Mouse (Mus musculus) limb, embryonic 13.5 days (tissue): ENCODE results near the gene Ccdc28a. TPM values are rescaled to one million over a fixed set of nuclear protein-coding genes. Genes with fewer than 3 reads are reported as not detected.

Experiments
- ATAC-seq: fragments of 200-750 bp; cut with Nextera tagmentation; 2 replicates; pipeline ENCODE4 v1.8.0; 2017; ENCODE audit warnings: low read depth, moderate number of reproducible peaks, moderate TSS enrichment; ENCODE audit not compliant: low FRiP score
- H3K27ac ChIP-seq: fragments of 300-500 bp; sonication (generic); 2 replicates; pipeline ENCODE4 v1.5.1; 2015; ENCODE audit warnings: inconsistent platforms, mild to moderate bottlenecking, moderate library complexity
- H3K27me3 ChIP-seq: fragments of 300-500 bp; sonication (generic); 2 replicates; pipeline ENCODE4 v1.6.1; 2015; ENCODE audit warnings: mild to moderate bottlenecking, inconsistent platforms
- H3K36me3 ChIP-seq: fragments of 300-500 bp; sonication (generic); 2 replicates; pipeline ENCODE4 v1.6.1; 2015; ENCODE audit warnings: inconsistent platforms, mild to moderate bottlenecking, moderate library complexity
- H3K4me1 ChIP-seq: fragments of 300-500 bp; sonication (generic); 2 replicates; pipeline ENCODE4 v1.6.1; 2015; ENCODE audit warnings: inconsistent platforms
- H3K4me2 ChIP-seq: fragments of 300-500 bp; sonication (generic); replicated peaks from 2 replicates; pipeline ENCODE4 v1.6.1; 2015; ENCODE audit warnings: inconsistent platforms, mild to moderate bottlenecking, moderate library complexity
- H3K4me3 ChIP-seq: fragments of 300-500 bp; sonication (generic); 2 replicates; pipeline ENCODE4 v1.5.1; 2015; ENCODE audit warnings: moderate library complexity, mild to moderate bottlenecking, inconsistent platforms
- H3K9ac ChIP-seq: fragments of 300-500 bp; sonication (generic); 2 replicates; pipeline ENCODE4 v1.6.1; 2015; ENCODE audit warnings: mild to moderate bottlenecking, inconsistent platforms
- H3K9me3 ChIP-seq: fragments of 300-500 bp; sonication (generic); 2 replicates; pipeline ENCODE4 v1.6.1; 2016; ENCODE audit warnings: inconsistent platforms
- WGBS: fragments of 180-500 bp; shearing (Covaris S2); methylation state at CpG from one replicate; pipeline ENCODE4 v1.1.7; 2015; 5-methylcytosine and 5-hydroxymethylcytosine counted together
- polyA plus RNA-seq: library from polyadenylated mRNA; unstranded; fragments of >200 nt; fragmentation: Nextera tagmentation; extraction: Ambion mirVana; gene quantifications from 2 replicates; pipeline ENCODE4 v1.2.1, GENCODE M21; 2015

Ccdc28a gene
- polyA plus RNA-seq, 1 experiment from 2014 or later = 9.3 TPM

DNA sequence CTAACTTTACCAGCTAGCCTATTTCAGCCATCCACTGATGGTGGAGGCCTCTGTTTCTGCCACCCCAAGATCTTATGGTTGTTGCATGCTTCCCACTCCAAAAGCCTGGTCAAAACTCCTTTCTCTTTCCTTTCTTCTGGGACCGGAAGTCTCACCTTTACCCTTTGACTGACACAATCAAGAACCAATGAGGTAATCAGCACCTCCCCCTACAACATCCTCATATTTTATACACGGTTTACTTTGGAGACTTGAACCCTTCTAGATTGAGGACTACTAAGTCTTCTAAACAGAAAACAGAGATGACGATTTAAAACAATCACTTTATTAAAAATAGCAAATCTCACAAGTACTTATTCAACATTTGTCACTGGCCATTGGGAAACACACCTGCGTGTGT is 21.4 kb downstream of the Ccdc28a start:
- ATAC-seq = no peak

DNA sequence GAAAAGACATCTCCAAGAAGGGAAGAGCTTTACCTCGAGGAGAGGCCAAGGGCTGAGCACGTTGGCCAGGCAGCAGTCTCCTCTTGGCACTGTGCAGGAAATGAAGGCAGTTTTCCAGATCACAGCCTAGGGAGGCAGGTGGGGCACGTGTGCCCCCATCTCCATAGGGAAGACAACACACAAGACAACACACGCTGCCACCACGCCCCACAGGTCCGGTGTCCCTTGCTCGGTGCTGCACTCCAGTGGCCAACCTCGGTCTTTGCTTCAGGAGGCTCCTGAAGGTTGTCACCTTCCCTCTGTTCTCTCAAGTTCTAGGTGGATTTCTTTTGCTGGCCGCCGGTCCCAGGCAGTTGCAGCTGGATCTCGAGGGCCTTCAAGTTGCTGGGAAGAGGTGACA is 24.1 kb downstream of the Ccdc28a start, which contains the start of gene Ect2l:
Gene Ect2l, minus strand, starts transcription at position 165 of the 400 bp plus-strand sequence.
- Histone ChIP-seq H3K27me3 (no peaks in the 10 kb centered on the region), H3K9me3 (no peaks in the 10 kb centered on the region), H3K9ac (no peak within 1 kb of the TSS), H3K4me3 (no peak within 1 kb of the TSS), H3K4me2 (peak within 1 kb of the TSS; percentile 44), H3K27ac (no peak within 1 kb of the TSS), H3K36me3 (no peaks in the 10 kb centered on the region), H3K4me1 (peaks cover 4% of the 10 kb centered on the region; the same call in 1 of the 2 replicates)
- 13% methylated on average over 11 of the region's 11 CpGs for WGBS
- no peak for ATAC-seq

More for the DNA sequence above, 21.4 kb downstream of the Ccdc28a start:
- no peaks in the 10 kb centered on the region for H3K9me3 ChIP-seq
- no peak overlapping the region for H3K4me2 ChIP-seq
- H3K27ac ChIP-seq = peak overlapping the region; percentile 22; the same call in 1 of the 2 replicates
- no peak overlapping the region for H3K9ac ChIP-seq
- H3K27me3 ChIP-seq = no peaks in the 10 kb centered on the region
- H3K36me3 ChIP-seq = no peaks in the 10 kb centered on the region
- WGBS = 76% methylated on average over 4 of the region's 4 CpGs
- no peak overlapping the region for H3K4me3 ChIP-seq
- H3K4me1 ChIP-seq = peaks cover 4% of the 10 kb centered on the region; the same call in 1 of the 2 replicates

DNA sequence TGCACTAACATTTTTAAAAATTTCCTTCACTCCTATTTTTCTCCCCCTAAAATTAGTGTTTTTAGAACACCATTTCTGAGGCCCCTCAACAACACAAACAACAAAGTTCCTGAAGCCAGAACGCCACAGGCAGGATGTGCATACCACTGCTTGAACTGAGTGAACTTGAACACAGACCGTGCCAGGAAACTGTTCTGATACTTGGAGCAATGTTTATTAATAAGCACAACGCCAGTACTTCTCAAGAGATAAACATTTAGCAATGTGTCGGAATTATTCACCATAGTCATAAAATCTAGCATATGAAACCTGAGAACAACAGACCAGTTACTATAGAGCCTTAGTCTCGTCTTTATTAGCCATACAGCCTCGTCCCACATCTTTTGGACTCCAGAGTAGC is 24.7 kb downstream of the Ccdc28a start:
- peaks cover 4% of the 10 kb centered on the region; the same call in 1 of the 2 replicates for H3K4me1 ChIP-seq
- ATAC-seq = no peak

DNA sequence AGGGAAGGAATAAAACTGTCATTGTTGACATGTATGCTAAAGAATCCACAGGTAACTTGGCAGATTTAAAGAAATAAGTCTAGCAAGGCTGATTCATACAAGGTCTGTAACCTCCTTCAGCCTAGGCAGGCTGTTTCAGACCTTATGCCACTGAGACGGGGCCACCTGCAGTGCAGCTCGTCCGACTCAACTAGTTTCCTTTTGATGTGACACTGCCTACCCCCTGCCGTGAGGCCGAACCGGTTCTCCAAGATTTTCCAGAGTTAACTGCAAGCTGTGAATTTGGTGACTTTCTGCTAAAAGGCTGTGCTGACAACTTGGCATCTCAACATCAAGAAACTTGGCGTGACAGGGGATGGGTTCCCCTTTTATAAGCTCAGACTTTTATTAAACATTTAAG is 30.7 kb downstream of the Ccdc28a start:
- Histone ChIP-seq H3K4me1 (0 out of 2 replicates have a peak, but pooled peaks cover 6% of the 10 kb centered on the region), H3K27ac (no peak overlapping the region), H3K27me3 (no peaks in the 10 kb centered on the region), H3K4me2 (no peak overlapping the region), H3K36me3 (no peaks in the 10 kb centered on the region), H3K4me3 (no peak overlapping the region), H3K9me3 (no peaks in the 10 kb centered on the region), H3K9ac (no peak overlapping the region)
- ATAC-seq = no peak
- 9% methylated on average over 7 of the region's 7 CpGs for WGBS

More for the DNA sequence above, 24.7 kb downstream of the Ccdc28a start:
- Histone ChIP-seq H3K27me3 (no peaks in the 10 kb centered on the region), H3K4me3 (no peak overlapping the region), H3K4me2 (no peak overlapping the region), H3K9ac (no peak overlapping the region), H3K9me3 (no peaks in the 10 kb centered on the region), H3K27ac (no peak overlapping the region), H3K36me3 (no peaks in the 10 kb centered on the region)
- 59% methylated on average over 6 of the region's 6 CpGs for WGBS

DNA sequence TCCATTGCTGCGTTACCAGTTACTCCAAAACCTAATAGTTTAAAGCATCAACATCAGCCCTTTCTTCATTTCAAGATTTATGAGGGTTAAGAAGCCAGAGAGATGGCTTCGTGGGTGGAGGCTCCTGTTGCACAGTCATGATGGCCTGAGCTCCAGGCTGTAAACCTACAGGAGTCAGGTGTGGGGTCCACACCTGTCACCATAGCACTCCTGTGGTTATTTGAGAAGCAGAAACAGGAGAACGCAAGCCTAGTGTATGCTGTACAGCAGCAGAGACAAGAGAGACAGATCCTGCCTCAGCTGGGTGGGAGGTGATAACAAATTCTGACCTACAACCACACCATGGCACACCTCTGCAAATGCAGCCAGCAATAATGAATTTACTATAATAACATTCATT is 32.4 kb downstream of the Ccdc28a start:
- 53% methylated on average over 3 of the region's 3 CpGs for WGBS
- Histone ChIP-seq H3K27me3 (no peaks in the 10 kb centered on the region), H3K36me3 (no peaks in the 10 kb centered on the region), H3K27ac (no peak overlapping the region), H3K9ac (no peak overlapping the region), H3K4me2 (no peak overlapping the region), H3K9me3 (no peaks in the 10 kb centered on the region), H3K4me3 (no peak overlapping the region), H3K4me1 (0 out of 2 replicates have a peak, but pooled peaks cover 6% of the 10 kb centered on the region)
- no peak for ATAC-seq

DNA sequence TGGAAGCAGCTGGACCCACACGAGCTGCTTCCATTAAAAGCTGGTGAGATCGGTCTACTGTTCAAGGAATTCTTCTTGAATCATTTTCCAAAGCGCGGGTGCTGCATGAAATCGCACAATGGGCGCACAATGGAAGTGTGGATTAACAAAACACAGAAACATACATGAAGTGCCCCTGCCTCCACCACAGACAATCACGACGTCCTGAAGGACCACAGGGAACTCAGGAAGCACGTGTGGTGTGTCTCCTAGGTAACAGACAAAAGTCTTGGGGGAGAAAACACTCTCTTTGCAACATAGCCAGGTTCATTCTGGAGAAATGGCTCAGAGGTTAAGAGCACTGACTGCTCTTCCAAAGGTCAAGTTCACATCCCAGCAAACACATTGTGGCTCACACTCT is 34.1 kb downstream of the Ccdc28a start:
- H3K36me3 ChIP-seq = no peaks in the 10 kb centered on the region
- no peak overlapping the region for H3K4me2 ChIP-seq
- H3K27ac ChIP-seq = no peak overlapping the region
- H3K27me3 ChIP-seq = no peaks in the 10 kb centered on the region
- 79% methylated on average over 9 of the region's 9 CpGs for WGBS
- H3K9ac ChIP-seq = no peak overlapping the region
- no peaks in the 10 kb centered on the region for H3K9me3 ChIP-seq
- H3K4me3 ChIP-seq = no peak overlapping the region
- H3K4me1 ChIP-seq = 0 out of 2 replicates have a peak, but pooled peaks cover 6% of the 10 kb centered on the region
- no peak for ATAC-seq

DNA sequence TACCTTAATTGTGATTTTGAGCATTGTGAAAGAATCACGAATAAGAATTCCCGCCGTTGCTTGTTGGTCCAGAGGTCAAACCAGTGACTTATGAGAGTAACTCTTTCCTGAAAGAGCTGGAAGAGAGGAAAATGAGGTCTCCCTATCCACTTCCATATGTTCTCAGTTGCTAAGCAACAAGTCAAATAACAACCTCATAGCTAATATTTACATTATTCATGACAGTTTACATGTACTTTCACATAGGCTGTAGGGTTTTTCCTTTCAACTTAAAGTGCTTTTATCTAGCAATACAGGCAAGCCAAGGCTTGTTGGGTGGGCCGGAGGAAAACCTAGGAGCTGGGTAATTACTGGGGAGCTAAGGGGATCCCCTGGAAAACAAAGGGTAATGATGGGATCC is 34.9 kb downstream of the Ccdc28a start:
- Histone ChIP-seq H3K27me3 (no peaks in the 10 kb centered on the region), H3K9ac (no peak overlapping the region), H3K36me3 (no peaks in the 10 kb centered on the region), H3K4me2 (no peak overlapping the region), H3K4me1 (0 out of 2 replicates have a peak, but pooled peaks cover 6% of the 10 kb centered on the region), H3K4me3 (no peak overlapping the region), H3K9me3 (no peaks in the 10 kb centered on the region), H3K27ac (no peak overlapping the region)
- ATAC-seq = no peak
- 83% methylated on average over 4 of the region's 4 CpGs for WGBS

DNA sequence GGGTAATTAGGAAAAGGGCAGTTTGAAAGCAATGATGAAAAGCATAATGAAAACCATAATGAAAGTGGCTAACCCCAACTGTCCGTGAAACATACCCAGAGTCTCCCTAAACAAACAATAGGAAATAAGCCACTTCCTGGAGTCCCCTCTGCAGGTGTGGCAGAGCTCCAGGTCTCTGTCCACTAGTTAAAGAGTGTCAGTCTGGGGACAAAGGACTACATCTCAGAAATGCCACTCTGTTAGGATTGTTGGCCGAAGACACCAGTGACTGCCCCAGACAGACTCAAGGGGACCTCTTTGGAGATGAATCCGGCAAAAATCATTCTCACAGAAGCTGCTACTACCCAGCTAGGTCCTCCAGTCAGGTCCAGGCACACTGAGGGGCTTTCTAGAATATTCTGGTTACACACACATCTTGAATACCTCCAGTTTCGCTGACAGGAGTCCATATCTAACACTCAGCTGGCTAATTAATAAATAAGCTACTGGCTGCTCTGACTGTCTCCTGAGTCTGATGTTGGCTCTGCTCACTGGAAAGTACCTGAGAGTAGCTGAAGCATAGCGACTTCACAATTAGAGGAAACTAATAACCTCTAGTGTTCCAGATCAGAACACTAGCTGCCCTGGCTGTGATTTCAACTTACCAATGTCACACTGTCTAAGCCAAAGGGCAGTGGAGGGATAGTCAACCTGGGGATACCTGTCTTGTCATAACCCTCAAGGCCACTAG is 36.3 kb downstream of the Ccdc28a start:
- Histone ChIP-seq H3K9ac (no peak overlapping the region), H3K9me3 (no peaks in the 10 kb centered on the region), H3K27ac (no peak overlapping the region), H3K4me3 (no peak overlapping the region), H3K4me2 (no peak overlapping the region), H3K27me3 (no peaks in the 10 kb centered on the region), H3K36me3 (no peaks in the 10 kb centered on the region), H3K4me1 (no peaks in the 10 kb centered on the region)
- ATAC-seq = no peak
- 86% methylated on average over 5 of the region's 5 CpGs for WGBS

DNA sequence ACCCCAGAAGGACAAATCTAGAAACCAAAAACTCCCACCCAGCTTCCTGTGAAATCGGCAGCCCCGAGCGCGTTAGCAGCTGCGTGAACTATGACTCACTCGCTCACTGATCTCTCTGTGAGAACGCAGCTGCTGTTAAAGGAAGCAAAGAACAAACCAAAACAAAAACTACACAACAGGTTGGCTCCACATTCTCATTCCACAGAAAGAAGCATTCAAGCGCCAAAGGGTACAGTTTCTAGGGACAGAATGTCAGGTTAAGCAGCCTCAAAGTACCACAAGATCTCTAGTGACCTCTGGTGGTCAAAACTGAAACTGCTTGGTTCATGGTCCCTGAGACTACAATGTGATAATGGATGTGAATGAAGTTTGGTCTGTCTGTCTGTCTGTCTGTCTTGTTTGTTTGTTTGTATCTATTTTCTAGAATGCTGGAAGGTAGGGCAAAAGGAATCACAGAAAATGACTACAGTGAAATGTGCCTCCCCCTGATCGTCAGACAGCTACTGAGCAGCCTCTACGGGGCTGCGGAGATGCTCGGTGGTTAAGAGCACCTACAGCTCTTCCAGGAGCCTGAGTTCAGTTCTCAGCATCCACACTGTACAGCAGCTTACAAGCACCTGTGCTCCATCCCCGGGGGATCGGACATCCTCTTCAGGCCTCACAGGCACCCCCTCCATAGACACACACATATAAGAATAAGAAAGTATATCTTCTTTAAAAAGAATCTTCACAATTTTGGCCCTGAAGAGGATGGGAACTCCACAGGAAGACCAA is 37.4 kb downstream of the Ccdc28a start:
- Histone ChIP-seq H3K4me3 (peak overlapping the region; percentile 26), H3K27ac (no peak overlapping the region), H3K9ac (no peak overlapping the region; the same call in 1 of the 2 replicates), H3K4me1 (0 out of 2 replicates have a peak, but pooled peaks cover 1% of the 10 kb centered on the region), H3K9me3 (no peaks in the 10 kb centered on the region), H3K27me3 (no peaks in the 10 kb centered on the region), H3K4me2 (peak overlapping the region; percentile 53), H3K36me3 (no peaks in the 10 kb centered on the region)
- 59% methylated on average over 14 of the region's 14 CpGs for WGBS
- peak; percentile 68 for ATAC-seq

DNA sequence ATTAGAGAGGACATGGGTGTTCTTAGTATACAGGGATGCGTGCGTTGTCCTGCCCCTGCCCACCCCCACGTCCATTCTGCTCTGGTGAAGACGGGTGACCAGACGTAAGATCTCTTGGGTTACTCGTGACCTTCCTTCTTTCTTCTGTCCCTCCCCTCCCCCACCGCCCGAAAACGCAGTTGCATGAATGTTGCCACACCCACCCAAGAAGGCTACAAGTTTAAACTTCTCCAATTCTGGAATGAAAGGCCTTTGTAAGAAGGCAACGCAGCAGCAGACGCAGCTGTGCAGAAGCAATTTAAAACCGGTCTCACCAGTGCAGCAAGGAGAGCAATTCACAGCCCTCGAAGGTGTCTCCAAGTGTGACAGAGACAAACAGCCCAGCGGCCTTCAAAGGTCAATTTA is 40.1 kb downstream of the Ccdc28a start:
- 37% methylated on average over 14 of the region's 14 CpGs for WGBS
- Histone ChIP-seq H3K9ac (no peak overlapping the region), H3K27ac (no peak overlapping the region), H3K4me2 (0 out of 2 replicates have a peak overlapping the region, but pooled peaks have one; percentile 0), H3K36me3 (no peaks in the 10 kb centered on the region), H3K27me3 (no peaks in the 10 kb centered on the region), H3K4me3 (no peak overlapping the region), H3K9me3 (no peaks in the 10 kb centered on the region), H3K4me1 (peaks cover 15% of the 10 kb centered on the region; the same call in 1 of the 2 replicates)
- peak; percentile 26; the same call in 1 of the 2 replicates for ATAC-seq

DNA sequence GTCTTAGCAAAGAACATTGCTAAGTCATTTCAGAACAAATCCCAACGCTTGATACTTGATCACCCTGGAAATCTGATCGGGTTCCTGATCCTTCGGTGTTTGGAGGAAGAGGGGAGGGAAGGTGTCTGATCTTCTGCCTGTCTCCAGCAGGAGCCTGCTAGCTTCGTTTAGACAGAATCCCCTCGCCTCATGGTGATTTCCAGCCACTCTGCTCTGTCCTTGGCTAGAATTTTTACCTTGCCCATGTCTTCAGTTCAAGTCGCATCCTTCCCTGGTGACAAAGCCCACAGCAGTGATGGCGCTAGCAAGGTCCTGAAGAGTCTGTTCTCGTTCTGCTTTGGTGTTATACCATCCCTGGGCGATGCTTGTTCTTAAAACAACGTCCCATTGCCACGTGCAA is 40.6 kb downstream of the Ccdc28a start:
- Histone ChIP-seq H3K4me2 (no peak overlapping the region), H3K9ac (no peak overlapping the region), H3K27ac (no peak overlapping the region), H3K36me3 (no peaks in the 10 kb centered on the region), H3K4me1 (peaks cover 15% of the 10 kb centered on the region; the same call in 1 of the 2 replicates), H3K9me3 (no peaks in the 10 kb centered on the region), H3K27me3 (no peaks in the 10 kb centered on the region), H3K4me3 (no peak overlapping the region)
- WGBS = 69% methylated on average over 11 of the region's 11 CpGs
- no peak for ATAC-seq

DNA sequence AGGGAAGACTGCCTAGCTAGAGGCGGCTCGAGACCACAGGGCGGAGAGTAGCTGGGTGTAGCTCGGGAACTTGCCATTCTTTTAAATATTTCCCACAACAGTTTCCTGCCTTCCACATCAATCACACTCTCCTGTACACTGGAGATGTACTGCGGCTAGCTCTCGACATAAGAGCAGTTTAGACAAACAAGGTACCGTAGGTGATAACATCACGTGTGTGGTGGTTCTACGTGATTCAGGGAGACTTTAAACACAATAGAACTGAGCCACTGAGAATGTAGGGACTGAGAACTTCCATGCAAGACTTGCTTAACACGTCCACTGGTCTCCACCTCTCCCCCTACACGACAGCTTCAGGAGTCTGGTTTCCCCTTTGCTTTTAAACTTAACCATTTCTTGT is 41.6 kb downstream of the Ccdc28a start:
- ATAC-seq = no peak
- Histone ChIP-seq H3K36me3 (no peaks in the 10 kb centered on the region), H3K4me2 (no peak overlapping the region), H3K9ac (no peak overlapping the region), H3K4me3 (no peak overlapping the region), H3K9me3 (no peaks in the 10 kb centered on the region), H3K4me1 (peaks cover 15% of the 10 kb centered on the region; the same call in 1 of the 2 replicates), H3K27me3 (no peaks in the 10 kb centered on the region), H3K27ac (no peak overlapping the region)
- 73% methylated on average over 11 of the region's 11 CpGs for WGBS
